Mouse (Mus musculus): ENCODE measurements at regions not wholly inside any gene's neighbourhood (a gene's known extent, or its start where the extent isn't known, plus 50 kb on each side); places are given as distances from the start of the nearest gene placed in this dataset.

GRCm38 (mm10) chr3:56793054-56793453 lies 508.7 kb downstream of the Tm4sf1 start:
- no peak for DNase-seq (ENCODE audit: low spot score)

- peak; percentile 20 for DNase-seq (ENCODE audit: low spot score)
Observed at GRCm38 (mm10) chr3:56789155-56789554, 512.6 kb downstream of the Tm4sf1 start.

- DNase-seq (ENCODE audit: low spot score): no peak
Observed at GRCm38 (mm10) chr3:56773920-56774319, 527.9 kb downstream of the Tm4sf1 start.

- DNase-seq (ENCODE audit: low spot score): no peak
Observed at GRCm38 (mm10) chr3:56770225-56770624, 531.6 kb downstream of the Tm4sf1 start.

- no peak for DNase-seq (ENCODE audit: low spot score)
Observed at GRCm38 (mm10) chr3:56767133-56767532, 534.7 kb downstream of the Tm4sf1 start.

- no peak for DNase-seq (ENCODE audit: low spot score)
Observed at GRCm38 (mm10) chr3:56764336-56764735, 537.5 kb downstream of the Tm4sf1 start.

GRCm38 (mm10) chr3:56763896-56764295 lies 537.9 kb downstream of the Tm4sf1 start:
- DNase-seq (ENCODE audit: low spot score): no peak

- DNase-seq (ENCODE audit: low spot score): peak; percentile 44
Observed at GRCm38 (mm10) chr3:56753654-56754053, 548.1 kb downstream of the Tm4sf1 start.

- DNase-seq (ENCODE audit: low spot score): no peak
Observed at GRCm38 (mm10) chr3:56751926-56752325, 549.9 kb downstream of the Tm4sf1 start.

- no peak for DNase-seq (ENCODE audit: low spot score)
Observed at GRCm38 (mm10) chr3:56740902-56741301, 557.4 kb upstream of the Nbea start.

- DNase-seq (ENCODE audit: low spot score): no peak
Observed at GRCm38 (mm10) chr3:56739451-56739850, 556.0 kb upstream of the Nbea start.

GRCm38 (mm10) chr3:56730849-56731248 lies 547.3 kb upstream of the Nbea start:
- no peak for DNase-seq (ENCODE audit: low spot score)

- DNase-seq (ENCODE audit: low spot score): no peak
Observed at GRCm38 (mm10) chr3:56724991-56725390, 541.5 kb upstream of the Nbea start.

- no peak for DNase-seq (ENCODE audit: low spot score)
Observed at GRCm38 (mm10) chr3:56708260-56708659, 524.8 kb upstream of the Nbea start.

GRCm38 (mm10) chr3:56707312-56707711 lies 523.8 kb upstream of the Nbea start:
- DNase-seq (ENCODE audit: low spot score): no peak

- no peak for DNase-seq (ENCODE audit: low spot score)
Observed at GRCm38 (mm10) chr3:56706038-56706437, 522.5 kb upstream of the Nbea start.

GRCm38 (mm10) chr3:56698941-56699340 lies 515.4 kb upstream of the Nbea start:
- DNase-seq (ENCODE audit: low spot score): no peak

- no peak for DNase-seq (ENCODE audit: low spot score)
Observed at GRCm38 (mm10) chr3:56698248-56698647, 514.7 kb upstream of the Nbea start.

- DNase-seq (ENCODE audit: low spot score): no peak
Observed at GRCm38 (mm10) chr3:56681031-56681430, 497.5 kb upstream of the Nbea start.

GRCm38 (mm10) chr3:56668829-56669228 lies 485.3 kb upstream of the Nbea start:
- DNase-seq (ENCODE audit: low spot score): no peak

GRCm38 (mm10) chr3:56660594-56660993 lies 477.1 kb upstream of the Nbea start:
- no peak for DNase-seq (ENCODE audit: low spot score)

- DNase-seq (ENCODE audit: low spot score): no peak
Observed at GRCm38 (mm10) chr3:56647313-56647712, 463.8 kb upstream of the Nbea start.
